Mouse (Mus musculus) ES-Bruce4 (cell line): ENCODE data around the gene Ephb3. TPM values are rescaled to one million over a fixed set of nuclear protein-coding genes. Genes with fewer than 3 reads are reported as not detected.
A peak's percentile ranks its signal among the peaks of the same experiment; 100 is the strongest.

Experiments used
- H3K27ac ChIP-seq: 2 replicates; pipeline ENCODE4 v1.5.1; 2012; ENCODE audit warnings: low read length, inconsistent platforms; ENCODE audit not compliant: insufficient read depth
- H3K27me3 ChIP-seq: 2 replicates; pipeline ENCODE4 v1.6.1; 2012; ENCODE audit warnings: mild to moderate bottlenecking, low read length, inconsistent platforms; ENCODE audit not compliant: control insufficient read depth, poor library complexity, insufficient read depth, severe bottlenecking
- H3K36me3 ChIP-seq: 2 replicates; pipeline ENCODE4 v1.6.1; 2012; ENCODE audit warnings: inconsistent platforms, mild to moderate bottlenecking, low read length, moderate library complexity; ENCODE audit not compliant: control insufficient read depth, poor library complexity, insufficient read depth, severe bottlenecking
- H3K4me1 ChIP-seq: one replicate; pipeline ENCODE4 v1.8.1; 2011; ENCODE audit warnings: low read length; ENCODE audit not compliant: control insufficient read depth, insufficient read depth
- H3K4me3 ChIP-seq: 2 replicates; pipeline ENCODE4 v1.5.1; 2011; ENCODE audit warnings: low read depth, mild to moderate bottlenecking, low read length
- H3K9ac ChIP-seq: 2 replicates; pipeline ENCODE4 v1.6.1; 2012; ENCODE audit warnings: low read depth, mild to moderate bottlenecking, inconsistent platforms; ENCODE audit not compliant: poor library complexity, severe bottlenecking
- H3K9me3 ChIP-seq: replicated peaks from 2 replicates; pipeline ENCODE4 v1.6.1; 2012; ENCODE audit warnings: mild to moderate bottlenecking, low read length, inconsistent platforms; ENCODE audit not compliant: control insufficient read depth, poor library complexity, insufficient read depth, severe bottlenecking
- CTCF ChIP-seq: IDR thresholded peaks from one replicate; pipeline ENCODE4 v1.8.1; 2011; ENCODE audit warnings: low read depth, low read length
- EP300 ChIP-seq: IDR thresholded peaks from 2 replicates; pipeline ENCODE4 v1.6.1; 2011; ENCODE audit warnings: low read depth, low read length; ENCODE audit not compliant: insufficient read depth
- POLR2A ChIP-seq: IDR thresholded peaks from one replicate; pipeline ENCODE4 v1.8.1; 2011; ENCODE audit warnings: low read length; ENCODE audit not compliant: insufficient read depth
- polyA plus RNA-seq: library from polyadenylated mRNA; stranded (reverse); fragments of >200 nt; gene quantifications from 2 replicates; pipeline ENCODE4 v1.2.4, GENCODE M21; 2011; ENCODE audit warnings: low read depth; ENCODE audit not compliant: missing spikeins, insufficient read depth, insufficient read length

Ephb3 gene
- polyA plus RNA-seq, 1 experiment: 26.3 TPM

- no peak for TF ChIP-seq EP300
- peak; percentile 56 for TF ChIP-seq CTCF
- Histone ChIP-seq H3K4me1 (peaks cover 11% of the 10 kb centered on the region), H3K4me3 (no peak overlapping the region), H3K36me3 (no peaks in the 10 kb centered on the region), H3K27ac (no peak overlapping the region), H3K27me3 (no peaks in the 10 kb centered on the region), H3K9ac (no peak overlapping the region), H3K9me3 (no peaks in the 10 kb centered on the region)
Observed at GRCm38 (mm10) chr16:21198529-21198928, 6.0 kb upstream of the Ephb3 start.

GRCm38 (mm10) chr16:21199426-21199825, 5.1 kb upstream of the Ephb3 start:
- H3K4me3 ChIP-seq: no peak overlapping the region
- H3K9ac ChIP-seq: no peak overlapping the region
- H3K36me3 ChIP-seq: no peaks in the 10 kb centered on the region
- H3K9me3 ChIP-seq: no peaks in the 10 kb centered on the region
- peaks cover 12% of the 10 kb centered on the region for H3K4me1 ChIP-seq
- H3K27me3 ChIP-seq: no peaks in the 10 kb centered on the region
- TF ChIP-seq CTCF (no peak), POLR2A (no peak), EP300 (no peak)
- H3K27ac ChIP-seq: no peak overlapping the region

GRCm38 (mm10) chr16:21202731-21203130, 1.8 kb upstream of the Ephb3 start:
- Histone ChIP-seq H3K4me1 (peaks cover 11% of the 10 kb centered on the region), H3K36me3 (no peaks in the 10 kb centered on the region), H3K9me3 (no peaks in the 10 kb centered on the region), H3K9ac (no peak overlapping the region), H3K27ac (no peak overlapping the region), H3K27me3 (no peaks in the 10 kb centered on the region), H3K4me3 (no peak overlapping the region)
- TF ChIP-seq EP300 (peak; percentile 83), CTCF (no peak)

- H3K4me3 ChIP-seq: peak overlapping the region; percentile 84
- H3K27ac ChIP-seq: no peak overlapping the region
- H3K27me3 ChIP-seq: no peaks in the 10 kb centered on the region
- no peaks in the 10 kb centered on the region for H3K36me3 ChIP-seq
- peaks cover 11% of the 10 kb centered on the region for H3K4me1 ChIP-seq
- TF ChIP-seq POLR2A: no peak
- H3K9ac ChIP-seq: peak overlapping the region; percentile 88
- H3K9me3 ChIP-seq: no peaks in the 10 kb centered on the region
Observed at GRCm38 (mm10) chr16:21205093-21205886, 735 bp downstream of the Ephb3 start.

- no peaks in the 10 kb centered on the region for H3K9me3 ChIP-seq
- H3K4me3 ChIP-seq: 0 out of 2 replicates have a peak overlapping the region, but pooled peaks have one; percentile 2
- H3K4me1 ChIP-seq: peaks cover 11% of the 10 kb centered on the region
- H3K27me3 ChIP-seq: no peaks in the 10 kb centered on the region
- no peak for TF ChIP-seq POLR2A
- no peak for TF ChIP-seq CTCF
- TF ChIP-seq EP300: no peak
- H3K9ac ChIP-seq: no peak overlapping the region
- H3K27ac ChIP-seq: peak overlapping the region; percentile 62
- no peaks in the 10 kb centered on the region for H3K36me3 ChIP-seq
Observed at GRCm38 (mm10) chr16:21208001-21208565, 3.5 kb downstream of the Ephb3 start.

- Histone ChIP-seq H3K4me3 (no peak overlapping the region), H3K27me3 (no peaks in the 10 kb centered on the region), H3K9ac (no peak overlapping the region)
Observed at GRCm38 (mm10) chr16:21209290-21209689, 4.7 kb downstream of the Ephb3 start.

More at GRCm38 (mm10) chr16:21209290-21209689, 4.7 kb downstream of the Ephb3 start:
- H3K4me1 ChIP-seq: peaks cover 10% of the 10 kb centered on the region
- 0 out of 2 replicates have a peak, but pooled peaks cover 1% of the 10 kb centered on the region for H3K36me3 ChIP-seq
- no peak for TF ChIP-seq CTCF
- peak; percentile 94 for TF ChIP-seq EP300
- H3K27ac ChIP-seq: peak overlapping the region; percentile 75
- H3K9me3 ChIP-seq: no peaks in the 10 kb centered on the region
